Mouse (Mus musculus) kidney, postnatal 0 days (tissue): ENCODE measurements around the gene Brix1. TPM values are rescaled to one million over a fixed set of nuclear protein-coding genes. Genes with fewer than 3 reads are reported as not detected.
"Not testable (repeated sequence)": the region's sequence is repeated elsewhere in the genome, so short reads cannot be mapped to it uniquely, and the experiment has no call there.

Experiments
- ATAC-seq: fragments of 200-750 bp; cut with Nextera tagmentation; replicated peaks from 2 replicates; pipeline ENCODE4 v1.8.0; 2017; ENCODE audit warnings: low read depth, moderate number of reproducible peaks, moderate TSS enrichment, moderate library complexity; ENCODE audit not compliant: low FRiP score
- DNase-seq: peaks from one replicate; pipeline ENCODE4 v3.0.0-alpha.2; 2016; ENCODE audit warnings: low spot score
- H3K27ac ChIP-seq: fragments of 300-500 bp; sonication (generic); 2 replicates; pipeline ENCODE4 v1.5.1; 2014; ENCODE audit warnings: mild to moderate bottlenecking
- H3K27me3 ChIP-seq: fragments of 300-500 bp; sonication (generic); 2 replicates; pipeline ENCODE4 v1.6.1; 2014; ENCODE audit warnings: low read length, mixed read lengths; ENCODE audit not compliant: insufficient read depth
- H3K36me3 ChIP-seq: fragments of 300-500 bp; sonication (generic); 2 replicates; pipeline ENCODE4 v1.6.1; 2014; ENCODE audit warnings: low read length, mixed read lengths; ENCODE audit not compliant: insufficient read depth
- H3K4me1 ChIP-seq: fragments of 300-500 bp; sonication (generic); replicated peaks from 2 replicates; pipeline ENCODE4 v1.6.1; 2014; ENCODE audit warnings: antibody characterized with exemption, low read length, mixed read lengths; ENCODE audit not compliant: insufficient read depth
- H3K4me2 ChIP-seq: fragments of 300-500 bp; sonication (generic); 2 replicates; pipeline ENCODE4 v1.6.1; 2014; ENCODE audit warnings: mild to moderate bottlenecking, low read length, moderate library complexity, mixed read lengths
- H3K4me3 ChIP-seq: fragments of 300-500 bp; sonication (generic); replicated peaks from 2 replicates; pipeline ENCODE4 v1.5.1; 2014; ENCODE audit warnings: low read depth, low read length
- H3K9ac ChIP-seq: fragments of 300-500 bp; sonication (generic); 2 replicates; pipeline ENCODE4 v1.6.1; 2014; ENCODE audit warnings: low read depth, low read length
- H3K9me3 ChIP-seq: fragments of 300-500 bp; sonication (generic); replicated peaks from 2 replicates; pipeline ENCODE4 v1.6.1; 2016; ENCODE audit warnings: low read length, inconsistent platforms, mixed read lengths
- CTCF ChIP-seq: IDR thresholded peaks from 2 replicates; pipeline ENCODE4 v1.5.1; 2016; ENCODE audit warnings: antibody characterized with exemption, low read depth, mild to moderate bottlenecking, moderate library complexity
- WGBS: fragments of 180-500 bp; shearing (Covaris S2); extraction: QIAGEN DNeasy Blood & Tissue Kit; methylation state at CpG from one replicate; pipeline ENCODE4 v1.1.7; 2014; 5-methylcytosine and 5-hydroxymethylcytosine counted together
- polyA plus RNA-seq: library from polyadenylated mRNA; unstranded; fragments of >200 nt; fragmentation: Nextera tagmentation; extraction: Ambion mirVana; gene quantifications from 2 replicates; pipeline ENCODE4 v1.2.1, GENCODE M21; 2015

Brix1 gene
- polyA plus RNA-seq, 1 experiment from 2014 or later: 146 TPM

- 27% methylated on average over 11 of the region's 11 CpGs for WGBS
- DNase-seq (peak; percentile 15), ATAC-seq (no peak)
- TF ChIP-seq CTCF: no peak
- H3K27me3 ChIP-seq: no peaks in the 10 kb centered on the region
- H3K9ac ChIP-seq: no peak overlapping the region
- H3K4me2 ChIP-seq: 0 out of 2 replicates have a peak overlapping the region, but pooled peaks have one; percentile 7
- H3K4me3 ChIP-seq: no peak overlapping the region
- H3K4me1 ChIP-seq: no peaks in the 10 kb centered on the region
- H3K36me3 ChIP-seq: no peaks in the 10 kb centered on the region
- no peak overlapping the region for H3K27ac ChIP-seq
- H3K9me3 ChIP-seq: no peaks in the 10 kb centered on the region
These were observed 20.4 kb upstream of the Brix1 start for GRCm38 (mm10) chr15:10506099-10506498.

GRCm38 (mm10) chr15:10500838-10501719, 15.3 kb upstream of the Brix1 start:
- WGBS: 54% methylated on average over 11 of the region's 11 CpGs
- Histone ChIP-seq H3K9me3 (no peaks in the 10 kb centered on the region), H3K36me3 (no peaks in the 10 kb centered on the region), H3K27me3 (no peaks in the 10 kb centered on the region), H3K27ac (no peak overlapping the region), H3K9ac (no peak overlapping the region), H3K4me1 (no peaks in the 10 kb centered on the region), H3K4me2 (no peak overlapping the region), H3K4me3 (no peak overlapping the region)
- ATAC-seq (0 out of 2 replicates have a peak, but pooled peaks have one; percentile 68), DNase-seq (peak; percentile 87)
- peak; percentile 94 for TF ChIP-seq CTCF

GRCm38 (mm10) chr15:10500035-10500434, 14.3 kb upstream of the Brix1 start:
- H3K27ac ChIP-seq: no peak overlapping the region
- WGBS: 86% methylated on average over 5 of the region's 5 CpGs
- H3K9me3 ChIP-seq: no peaks in the 10 kb centered on the region
- DNase-seq: no peak
- no peak overlapping the region for H3K4me2 ChIP-seq
- H3K9ac ChIP-seq: no peak overlapping the region
- no peak for ATAC-seq
- H3K4me3 ChIP-seq: no peak overlapping the region
- TF ChIP-seq CTCF: no peak
- H3K36me3 ChIP-seq: no peaks in the 10 kb centered on the region
- no peaks in the 10 kb centered on the region for H3K27me3 ChIP-seq
- no peaks in the 10 kb centered on the region for H3K4me1 ChIP-seq

- H3K4me3 ChIP-seq: no peak overlapping the region
- H3K27ac ChIP-seq: no peak overlapping the region
- DNase-seq (no peak), ATAC-seq (no peak)
- 74% methylated on average over 5 of the region's 5 CpGs for WGBS
- H3K4me1 ChIP-seq: no peaks in the 10 kb centered on the region
- H3K9ac ChIP-seq: no peak overlapping the region
- H3K27me3 ChIP-seq: no peaks in the 10 kb centered on the region
- TF ChIP-seq CTCF: no peak
- H3K9me3 ChIP-seq: no peaks in the 10 kb centered on the region
- no peaks in the 10 kb centered on the region for H3K36me3 ChIP-seq
- no peak overlapping the region for H3K4me2 ChIP-seq
These were observed 13.8 kb upstream of the Brix1 start for GRCm38 (mm10) chr15:10499593-10499992.

- not testable (repeated sequence) for ATAC-seq, H3K9me3 ChIP-seq, H3K9ac ChIP-seq, H3K27ac ChIP-seq, H3K36me3 ChIP-seq, H3K4me1 ChIP-seq, H3K27me3 ChIP-seq, H3K4me2 ChIP-seq, H3K4me3 ChIP-seq, DNase-seq
- 97% methylated on average over 1 of the region's 1 CpGs for WGBS
These were observed 10.9 kb upstream of the Brix1 start for GRCm38 (mm10) chr15:10496696-10497095.

- no peak overlapping the region for H3K4me2 ChIP-seq
- ATAC-seq (no peak), DNase-seq (no peak)
- no peak overlapping the region for H3K27ac ChIP-seq
- H3K4me3 ChIP-seq: no peak overlapping the region
- H3K9ac ChIP-seq: no peak overlapping the region
- no peaks in the 10 kb centered on the region for H3K27me3 ChIP-seq
- 93% methylated on average over 11 of the region's 11 CpGs for WGBS
- H3K4me1 ChIP-seq: no peaks in the 10 kb centered on the region
- TF ChIP-seq CTCF: no peak
- peaks cover 4% of the 10 kb centered on the region; the same call in 1 of the 2 replicates for H3K36me3 ChIP-seq
- H3K9me3 ChIP-seq: no peaks in the 10 kb centered on the region
These were observed 10.2 kb upstream of the Brix1 start for GRCm38 (mm10) chr15:10495944-10496343.
